Mouse (Mus musculus) spleen, postnatal 36 days (tissue): ENCODE measurements around the gene Wdr1.
A peak's percentile ranks its signal among the peaks of the same experiment; 100 is the strongest.
"Not testable (repeated sequence)": the region's sequence is repeated elsewhere in the genome, so short reads cannot be mapped to it uniquely, and the experiment has no call there.

Source experiments
- DNase-seq, 2 experiments: peaks; one replicate each; pipeline ENCODE4 v3.0.0; 2022; ENCODE audit warnings: low spot score in 2 of 2, mixed read lengths in 1 of 2

Gene Wdr1

GRCm38 (mm10) chr5:38496491-38497057 is 66.4 kb downstream of the Wdr1 start:
- DNase-seq, result no peak

DNA sequence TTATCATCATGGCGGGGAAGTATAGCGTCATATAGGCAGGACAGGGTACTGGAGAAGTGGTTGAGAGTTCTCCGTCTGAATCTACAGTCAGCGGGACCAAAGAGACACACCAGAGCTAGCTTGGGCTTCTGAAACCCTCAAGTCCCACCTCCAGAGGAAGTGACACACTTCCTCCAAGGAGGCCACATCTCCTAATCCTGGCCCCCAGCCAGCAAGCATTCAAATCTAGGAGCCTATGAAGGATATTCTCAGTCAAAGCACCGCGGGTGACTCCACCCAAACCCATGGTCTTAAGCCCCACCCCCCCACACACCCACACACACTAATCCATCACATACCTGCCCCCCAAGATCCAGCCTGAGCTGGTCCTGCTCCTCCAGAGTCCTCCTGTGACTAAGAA is 69.1 kb downstream of the Wdr1 start:
- DNase-seq, result no peak

GRCm38 (mm10) chr5:38491763-38492162 is 71.3 kb downstream of the Wdr1 start:
- no peak for DNase-seq

DNA sequence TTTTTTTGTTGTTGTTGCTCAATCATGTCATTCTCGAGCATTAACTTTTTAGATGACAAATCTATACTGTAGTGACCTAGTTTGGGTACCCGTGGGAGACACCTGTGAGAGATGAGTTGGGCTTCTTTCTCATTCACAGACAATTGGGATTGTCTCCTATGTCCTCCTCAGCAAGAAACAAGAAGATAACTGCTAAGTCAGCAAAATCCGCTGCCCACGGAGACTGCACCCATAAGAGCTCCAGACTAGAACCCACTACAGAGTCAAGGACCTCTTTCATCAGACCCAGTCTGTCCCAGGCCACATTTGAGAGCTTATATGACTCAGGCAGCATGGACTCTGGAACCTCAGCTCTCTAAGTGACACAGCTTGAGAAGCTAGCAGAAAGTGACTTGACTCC is 73.3 kb downstream of the Wdr1 start:
- DNase-seq, result no peak

GRCm38 (mm10) chr5:38488673-38489615 is 74.1 kb downstream of the Wdr1 start:
- DNase-seq, result no peak

GRCm38 (mm10) chr5:38488026-38488425 is 75.0 kb downstream of the Wdr1 start:
- DNase-seq, result no peak

DNA sequence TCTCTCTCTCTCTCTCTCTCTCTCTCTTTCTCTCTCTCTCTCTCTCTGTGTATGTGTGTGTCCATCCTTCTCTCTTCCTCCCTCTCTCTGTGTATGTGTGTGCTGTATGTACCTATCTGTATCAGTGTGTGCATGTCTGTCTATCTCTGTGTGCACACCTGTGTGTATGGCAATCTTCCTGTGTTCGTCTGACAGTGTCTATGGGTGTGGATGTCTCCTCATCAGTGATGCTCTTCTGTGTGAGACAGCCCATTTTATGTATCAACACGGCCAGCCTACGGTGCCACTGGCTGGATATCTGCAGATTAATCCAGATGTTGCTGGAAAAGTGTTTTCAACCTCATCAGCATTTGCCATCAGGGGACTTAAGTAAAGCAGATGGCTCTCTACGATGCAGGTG is 75.8 kb downstream of the Wdr1 start:
- no peak for DNase-seq

DNA sequence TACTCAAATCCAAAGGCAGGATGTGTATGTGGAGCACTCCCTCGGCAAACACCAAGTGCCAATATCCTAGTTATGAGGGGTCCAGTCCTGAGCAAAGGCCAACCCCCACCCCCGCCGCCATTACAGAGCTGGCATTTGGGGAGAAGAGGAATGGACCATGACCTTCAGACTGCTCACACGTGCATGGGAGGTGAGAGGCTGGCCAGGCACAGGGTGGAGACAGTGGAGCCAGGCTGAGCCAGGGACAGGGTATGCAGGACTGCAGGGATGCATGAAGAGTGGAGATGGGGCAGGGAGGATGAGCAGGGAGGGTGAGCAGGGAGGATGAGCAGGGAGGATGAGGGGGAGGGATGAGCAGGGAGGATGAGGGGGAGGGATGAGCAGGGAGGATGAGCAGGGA is 77.1 kb downstream of the Wdr1 start:
- no peak for DNase-seq

DNA sequence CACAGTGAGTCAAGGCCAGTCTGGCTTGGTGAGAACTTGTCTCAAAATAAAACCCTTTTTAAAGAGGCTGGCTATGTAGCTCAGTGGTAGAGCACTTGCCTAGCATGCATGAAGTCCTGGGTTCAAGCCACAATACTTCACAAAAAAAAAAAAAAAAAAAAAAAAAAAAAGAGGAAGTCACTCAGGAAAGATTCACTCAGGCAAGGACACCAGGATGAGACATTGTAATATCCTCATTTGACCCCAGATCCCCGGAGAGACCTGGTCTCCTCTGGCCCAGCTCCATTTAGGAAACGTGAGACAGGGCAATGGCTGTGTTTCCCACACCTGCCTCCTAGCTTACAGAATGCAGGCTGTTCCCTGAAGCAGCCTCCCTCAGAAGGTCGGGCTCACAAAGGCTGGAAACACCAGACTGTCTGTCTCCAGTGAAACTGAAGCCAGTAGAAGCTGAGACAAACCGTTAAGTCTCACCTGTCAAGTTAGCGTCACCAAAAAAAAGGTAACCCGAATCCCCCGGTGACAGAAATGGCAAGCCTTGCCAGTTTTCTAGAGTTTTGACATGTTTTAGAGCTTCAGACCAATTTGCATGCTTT is 79.4 kb downstream of the Wdr1 start:
- no peak for DNase-seq

DNA sequence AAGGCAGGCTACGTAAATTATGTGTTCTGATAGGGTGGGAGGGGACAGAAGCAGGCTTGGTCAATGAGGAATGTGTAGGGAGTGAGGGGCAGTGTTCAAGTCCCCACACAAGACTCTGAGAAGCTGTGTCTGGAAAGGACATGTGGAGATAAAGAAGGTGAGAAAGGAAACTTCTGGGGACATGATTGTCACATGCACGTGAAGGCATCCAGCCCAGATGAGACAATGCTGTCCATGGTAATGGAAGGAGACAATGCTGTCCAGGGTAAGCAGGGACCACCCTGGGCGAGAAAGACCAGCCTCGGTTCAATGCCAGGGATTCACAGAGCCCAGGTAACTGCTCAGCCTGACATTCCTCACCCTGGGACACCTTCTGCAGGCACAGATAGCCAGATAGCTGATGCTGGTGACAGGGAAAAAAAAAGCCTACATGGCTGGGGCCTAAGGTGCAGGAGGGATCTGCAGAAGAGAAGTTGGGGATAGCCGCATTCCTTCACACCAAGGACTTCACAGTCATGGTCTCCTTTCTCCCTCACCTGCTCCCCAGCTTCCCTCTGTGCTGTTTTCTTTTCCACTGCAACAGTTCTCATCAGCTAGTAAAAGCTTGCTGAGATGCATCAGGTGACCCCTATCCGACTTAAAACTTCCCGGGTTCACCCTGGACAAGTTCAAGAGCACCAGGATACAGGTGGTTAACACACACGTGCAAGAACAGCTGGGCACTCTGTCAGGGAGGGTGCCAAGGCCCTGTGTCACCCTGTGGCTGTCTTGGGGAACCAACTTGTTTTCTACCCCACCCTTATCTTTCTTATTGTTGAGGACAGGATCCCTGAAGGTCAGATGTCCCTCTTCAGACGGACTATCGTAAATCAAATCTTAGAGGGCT is 82.0 kb downstream of the Wdr1 start:
- no peak for DNase-seq

- peak; percentile 58 to 68 for DNase-seq
Measured at GRCm38 (mm10) chr5:38479908-38480725, 82.9 kb downstream of the Wdr1 start.

DNA sequence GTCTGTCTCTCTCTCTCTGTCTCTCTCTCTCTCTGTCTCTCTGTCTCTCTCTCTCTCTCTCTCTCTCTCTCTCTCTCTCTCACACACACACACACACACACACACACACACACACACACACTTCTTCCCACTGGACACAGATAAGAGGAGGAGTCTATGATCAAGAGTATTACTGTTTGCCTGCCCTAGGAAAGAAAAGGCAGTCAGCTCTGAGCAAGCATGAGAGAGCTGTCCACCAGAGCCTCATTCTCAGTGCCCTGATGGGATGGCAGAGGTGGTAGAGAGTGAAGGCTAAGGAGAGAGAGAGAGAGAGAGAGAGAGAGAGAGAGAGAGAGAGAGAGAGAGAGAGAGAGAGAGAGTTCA is 83.5 kb downstream of the Wdr1 start:
- not testable (repeated sequence) for DNase-seq

- peak; percentile 14 to 23 for DNase-seq
Measured at GRCm38 (mm10) chr5:38479027-38479426, 84.0 kb downstream of the Wdr1 start.

- no peak for DNase-seq
Measured at GRCm38 (mm10) chr5:38477731-38478445, 85.1 kb downstream of the Wdr1 start.

DNA sequence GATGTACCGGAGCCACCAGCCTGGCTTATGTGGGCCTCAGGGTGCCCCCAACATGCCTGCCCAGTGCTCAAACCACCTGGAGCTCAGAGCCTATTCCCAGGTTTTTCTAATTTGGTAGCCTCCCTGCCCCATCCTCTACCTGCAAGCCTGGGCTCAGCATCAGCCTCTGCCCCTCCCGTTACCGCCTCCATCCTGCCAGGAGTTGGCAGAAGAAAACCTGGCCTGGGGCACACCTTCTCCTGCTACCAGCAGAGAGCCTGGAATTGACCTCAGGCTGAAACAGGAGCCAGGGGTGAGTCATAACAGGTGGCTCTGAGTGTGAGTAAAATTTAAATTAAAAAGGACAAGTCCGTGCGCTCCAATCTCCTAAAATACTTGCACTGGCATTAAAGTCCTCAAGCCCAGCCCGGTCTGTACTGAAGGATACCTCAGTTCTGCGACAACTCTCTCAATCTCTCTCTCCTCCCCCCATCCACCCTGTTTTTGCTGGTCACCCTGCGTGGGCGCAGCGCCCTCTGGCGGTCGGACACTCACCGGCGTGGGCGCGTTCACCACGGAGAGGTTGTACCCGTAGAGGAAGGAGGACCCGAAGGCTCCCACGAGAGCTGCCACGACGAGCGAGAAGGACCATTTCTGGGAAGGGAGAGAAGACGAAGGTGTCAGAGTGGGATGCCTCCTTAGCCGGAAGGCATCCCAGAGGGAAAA is 86.0 kb downstream of the Wdr1 start:
- DNase-seq, result peak in 1 of 2 experiments; percentile 17
